Mouse (Mus musculus) left cerebral cortex, postnatal 4 days (tissue): ENCODE results near the gene Dok5. TPM values are rescaled to one million over a fixed set of nuclear protein-coding genes. Genes with fewer than 3 reads are reported as not detected.
A peak's percentile ranks its signal among the peaks of the same experiment; 100 is the strongest.

Experiments used
- DNase-seq: peaks from one replicate; pipeline ENCODE4 v3.0.0-alpha.2; 2022
- intact Hi-C: fragments of 180-260 bp; cut with DNase I; formaldehyde crosslinking; loops from one replicate; pipeline ENCODE4 v1.15.1; 2025
- total RNA-seq, 2 experiments: library from RNA; stranded (reverse); gene quantifications; 2 replicates each; pipeline ENCODE4 v1.2.3; 2021

The Dok5 gene
- 100 to 1,000 TPM; 100 to 127 TPM for total RNA-seq

GRCm38 (mm10) chr2:170731632-170732561 is at the start of gene Dok5:
TSS of gene Dok5 (plus strand) at chr2:170731807.
- peak; percentile 82 for DNase-seq
- intact Hi-C loops, result loop anchor here (10.0 kb wide), 1 partner anchor 123 kb away; no protein-coding TSS in a partner anchor

- no peak for DNase-seq
- intact Hi-C loops, result no loop called here
Observed at GRCm38 (mm10) chr2:170683385-170683784, 48.2 kb upstream of the Dok5 start.

GRCm38 (mm10) chr2:170695071-170695936 is 36.3 kb upstream of the Dok5 start:
- DNase-seq, result no peak
- intact Hi-C loops, result no loop called here

- no peak for DNase-seq
- intact Hi-C loops, result no loop called here
Observed at GRCm38 (mm10) chr2:170695937-170696510, 35.6 kb upstream of the Dok5 start.

GRCm38 (mm10) chr2:170700471-170700870 is 31.1 kb upstream of the Dok5 start:
- intact Hi-C loops, result no loop called here
- no peak for DNase-seq

- intact Hi-C loops, result no loop called here
- no peak for DNase-seq
Observed at GRCm38 (mm10) chr2:170706488-170706887, 25.1 kb upstream of the Dok5 start.

GRCm38 (mm10) chr2:170707672-170708071 is 23.9 kb upstream of the Dok5 start:
- DNase-seq, result no peak
- intact Hi-C loops, result no loop called here

GRCm38 (mm10) chr2:170708901-170709300 is 22.7 kb upstream of the Dok5 start:
- intact Hi-C loops, result no loop called here
- no peak for DNase-seq

GRCm38 (mm10) chr2:170712658-170713285 is 18.8 kb upstream of the Dok5 start:
- intact Hi-C loops, result no loop called here
- no peak for DNase-seq

GRCm38 (mm10) chr2:170720386-170720785 is 11.2 kb upstream of the Dok5 start:
- intact Hi-C loops, result no loop called here
- no peak for DNase-seq

GRCm38 (mm10) chr2:170724136-170724535 is 7.5 kb upstream of the Dok5 start:
- intact Hi-C loops, result no loop called here
- DNase-seq, result no peak

- no peak for DNase-seq
- intact Hi-C loops, result no loop called here
Observed at GRCm38 (mm10) chr2:170724716-170725115, 6.9 kb upstream of the Dok5 start.

GRCm38 (mm10) chr2:170725796-170726195 is 5.8 kb upstream of the Dok5 start:
- intact Hi-C loops, result no loop called here
- no peak for DNase-seq

GRCm38 (mm10) chr2:170726996-170727710 is 4.5 kb upstream of the Dok5 start:
- intact Hi-C loops, result no loop called here
- DNase-seq, result no peak

GRCm38 (mm10) chr2:170728864-170729263 is 2.7 kb upstream of the Dok5 start:
- no peak for DNase-seq
- intact Hi-C loops, result no loop called here

GRCm38 (mm10) chr2:170729661-170730060 is 1.9 kb upstream of the Dok5 start:
- intact Hi-C loops, result loop anchor here (10.0 kb wide), 1 partner anchor 125 kb away; no protein-coding TSS in a partner anchor

GRCm38 (mm10) chr2:170730136-170730535 is 1.5 kb upstream of the Dok5 start:
- no peak for DNase-seq
- intact Hi-C loops, result loop anchor here (10.0 kb wide), 1 partner anchor 125 kb away; no protein-coding TSS in a partner anchor

More at GRCm38 (mm10) chr2:170729661-170730060, 1.9 kb upstream of the Dok5 start:
- no peak for DNase-seq

- intact Hi-C loops, result loop anchor here (10.0 kb wide), 1 partner anchor 124 kb away; no protein-coding TSS in a partner anchor
Observed at GRCm38 (mm10) chr2:170730781-170731180, 826 bp upstream of the Dok5 start.

GRCm38 (mm10) chr2:170731205-170731604 is 402 bp upstream of the Dok5 start:
- DNase-seq, result no peak
- intact Hi-C loops, result loop anchor here (10.0 kb wide), 1 partner anchor 124 kb away; no protein-coding TSS in a partner anchor

More at GRCm38 (mm10) chr2:170730781-170731180, 826 bp upstream of the Dok5 start:
- DNase-seq, result no peak
